Mouse (Mus musculus) brain, embryonic 14.5 days (tissue): ENCODE data around the gene Uqcrq. TPM values are rescaled to one million over a fixed set of nuclear protein-coding genes. Genes with fewer than 3 reads are reported as not detected.

Experiments used
- DNase-seq: peaks from one replicate; pipeline ENCODE4 v3.0.0-alpha.2; 2011; ENCODE audit warnings: low read depth
- CTCF ChIP-seq: fragments of 200-500 bp; IDR thresholded peaks from 2 replicates; pipeline ENCODE4 v1.5.1; 2012; ENCODE audit warnings: inconsistent platforms, mild to moderate bottlenecking, moderate library complexity, borderline replicate concordance; ENCODE audit not compliant: insufficient read depth, insufficient read length; ENCODE audit errors: extremely low read depth
- POLR2A ChIP-seq: fragments of 200-500 bp; IDR thresholded peaks from 2 replicates; pipeline ENCODE4 v1.6.1; 2012; ENCODE audit warnings: mild to moderate bottlenecking, inconsistent platforms, borderline replicate concordance; ENCODE audit not compliant: poor library complexity, insufficient read depth, insufficient read length, severe bottlenecking; ENCODE audit errors: extremely low read depth
- polyA plus RNA-seq: library from polyadenylated mRNA; depleted of rRNA; stranded (reverse); fragments of >200 nt; gene quantifications from 2 replicates; pipeline ENCODE4 v1.2.3, GENCODE M21; 2012

Uqcrq gene
- polyA plus RNA-seq, 1 experiment: 217 TPM

DNA sequence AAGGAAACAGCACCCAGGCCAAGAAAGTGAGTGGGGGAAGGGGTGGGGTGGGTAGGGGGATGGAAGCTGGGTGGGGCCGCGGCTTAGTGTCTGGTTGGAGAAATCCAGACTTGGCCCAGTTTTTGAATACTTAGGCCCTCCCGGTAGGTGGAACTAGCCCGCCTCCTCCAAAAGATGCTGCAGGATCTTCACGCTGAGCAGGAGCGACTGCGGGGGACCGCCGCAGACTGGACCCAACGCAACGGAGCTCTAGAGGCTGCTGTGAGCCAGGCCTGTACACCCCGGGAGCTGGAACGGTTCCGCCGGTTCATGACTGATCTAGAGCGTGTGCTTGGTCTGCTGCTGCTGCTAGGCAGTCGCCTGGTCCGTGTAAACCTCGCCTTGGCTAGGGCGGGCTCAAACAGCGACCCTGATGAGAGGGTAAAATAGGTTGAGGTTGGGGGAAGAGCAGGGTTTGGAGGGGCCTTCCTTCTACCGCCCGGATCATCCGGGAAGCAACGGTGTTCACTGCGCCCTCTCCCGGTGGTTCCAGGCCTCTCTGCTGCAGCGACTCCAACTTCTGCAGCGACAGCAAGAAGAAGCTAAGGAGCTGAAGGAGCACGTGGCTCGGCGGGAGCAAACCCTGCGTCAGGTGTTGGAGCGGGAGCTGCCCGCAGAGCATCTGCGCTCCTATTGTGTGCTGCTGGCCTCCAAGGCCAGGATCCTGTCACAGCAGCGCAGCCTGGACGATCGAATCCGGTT lies 35.8 kb upstream of the Uqcrq start:
- TF ChIP-seq CTCF (peak; percentile 89), POLR2A (no peak)
- DNase-seq: peak; percentile 87

DNA sequence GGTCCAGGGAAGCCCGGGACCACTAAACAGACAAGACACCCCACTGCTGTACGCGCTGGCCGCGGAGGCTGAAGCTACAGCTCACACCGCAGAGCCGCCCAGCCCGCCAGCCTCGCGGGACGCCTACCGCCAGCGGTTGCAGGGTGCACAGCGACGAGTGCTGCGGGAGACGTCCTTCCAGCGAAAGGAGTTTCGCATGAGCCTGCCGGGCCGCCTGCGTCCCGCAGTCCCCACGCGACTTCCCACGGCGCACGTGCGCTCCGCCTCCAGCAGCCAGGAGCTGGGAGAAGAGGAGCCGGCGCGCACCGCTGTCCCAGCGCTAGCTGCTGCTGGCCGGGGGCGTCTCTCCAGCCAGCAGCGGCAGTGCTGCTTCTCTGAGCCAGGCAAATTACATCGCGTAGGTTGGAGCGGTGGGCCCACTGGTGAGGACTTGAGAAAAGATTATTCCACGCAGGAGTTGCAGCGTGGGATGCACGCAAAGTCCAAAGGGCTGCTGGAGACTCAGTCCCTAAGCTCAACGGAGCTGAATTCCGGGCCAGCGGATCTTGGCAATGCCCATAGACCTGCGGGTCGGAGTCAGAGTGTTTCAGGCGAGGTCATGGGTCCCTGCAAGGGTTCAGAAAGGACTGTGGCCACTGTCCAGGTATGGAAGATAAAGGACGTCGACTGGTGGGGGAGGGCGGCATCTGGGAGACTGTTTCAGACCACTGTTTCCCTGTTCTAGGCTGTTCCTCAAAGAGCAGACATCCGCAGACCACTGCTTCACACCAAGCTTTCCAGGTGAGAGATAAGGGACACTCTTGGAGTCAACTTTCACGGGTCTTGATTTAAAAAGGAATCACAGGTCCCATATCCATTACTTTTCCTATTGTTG lies 33.2 kb upstream of the Uqcrq start:
- TF ChIP-seq POLR2A (no peak), CTCF (no peak)
- DNase-seq: peak; percentile 51

DNA sequence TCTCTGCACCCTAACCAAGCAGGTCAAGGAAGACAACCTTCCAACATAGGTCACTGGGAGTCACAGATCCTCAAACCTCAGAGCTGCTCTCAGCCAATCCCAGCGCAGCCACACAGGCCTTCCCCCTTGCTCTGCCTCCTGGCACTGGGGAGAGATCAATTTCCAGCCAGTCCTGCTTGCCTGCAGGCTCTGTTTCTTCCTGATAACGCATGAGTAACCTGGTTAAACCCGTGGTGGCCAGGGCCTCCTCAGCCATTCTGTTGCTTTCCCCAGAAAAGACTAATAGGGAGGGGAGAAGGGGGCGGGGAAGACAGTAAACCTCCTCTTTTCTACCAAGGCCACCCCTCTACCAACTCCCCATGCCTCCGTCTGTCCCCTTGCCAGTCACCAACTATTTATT lies 31.1 kb upstream of the Uqcrq start:
- no peak for TF ChIP-seq POLR2A
- no peak for TF ChIP-seq CTCF
- no peak for DNase-seq

DNA sequence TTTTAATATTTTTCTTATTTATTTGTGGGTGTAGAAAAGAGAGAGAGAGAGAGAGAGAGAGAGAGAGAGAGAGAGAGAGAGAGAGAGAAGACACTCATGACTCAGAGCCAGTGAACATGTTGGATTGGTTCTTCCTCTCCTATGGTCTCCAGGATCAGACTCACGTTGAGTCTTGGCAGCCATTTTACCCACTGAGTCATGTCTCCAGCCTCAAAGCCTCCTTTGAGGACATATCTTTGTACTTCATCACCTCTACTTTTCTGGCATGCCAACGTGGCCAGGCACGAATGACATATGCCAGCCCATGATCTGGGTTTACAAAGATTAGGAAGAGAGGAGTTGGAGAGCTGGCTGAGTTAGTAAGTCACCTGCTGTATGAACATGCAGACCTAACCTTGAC lies 29.6 kb upstream of the Uqcrq start:
- no peak for TF ChIP-seq POLR2A
- TF ChIP-seq CTCF: no peak
- DNase-seq: no peak

DNA sequence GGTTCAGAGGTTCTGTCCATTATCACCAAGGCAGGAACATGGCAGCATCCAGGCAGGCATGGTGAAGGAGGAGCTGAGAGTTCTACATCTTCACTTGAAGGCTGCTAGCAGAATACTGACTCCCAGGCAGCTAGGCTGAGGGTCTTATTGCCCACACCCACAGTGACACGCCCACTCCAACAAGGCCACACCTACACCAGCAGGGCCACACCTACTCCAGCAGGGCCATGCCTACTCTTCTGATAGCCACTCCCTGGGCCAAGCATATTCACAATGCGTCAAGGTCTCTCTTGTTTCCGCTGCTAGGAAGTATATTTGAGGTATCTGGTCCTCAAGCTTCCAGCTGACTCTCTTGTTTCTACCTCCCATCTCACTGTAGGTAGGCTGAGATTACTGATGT lies 28.4 kb upstream of the Uqcrq start:
- TF ChIP-seq CTCF: no peak
- TF ChIP-seq POLR2A: no peak

DNA sequence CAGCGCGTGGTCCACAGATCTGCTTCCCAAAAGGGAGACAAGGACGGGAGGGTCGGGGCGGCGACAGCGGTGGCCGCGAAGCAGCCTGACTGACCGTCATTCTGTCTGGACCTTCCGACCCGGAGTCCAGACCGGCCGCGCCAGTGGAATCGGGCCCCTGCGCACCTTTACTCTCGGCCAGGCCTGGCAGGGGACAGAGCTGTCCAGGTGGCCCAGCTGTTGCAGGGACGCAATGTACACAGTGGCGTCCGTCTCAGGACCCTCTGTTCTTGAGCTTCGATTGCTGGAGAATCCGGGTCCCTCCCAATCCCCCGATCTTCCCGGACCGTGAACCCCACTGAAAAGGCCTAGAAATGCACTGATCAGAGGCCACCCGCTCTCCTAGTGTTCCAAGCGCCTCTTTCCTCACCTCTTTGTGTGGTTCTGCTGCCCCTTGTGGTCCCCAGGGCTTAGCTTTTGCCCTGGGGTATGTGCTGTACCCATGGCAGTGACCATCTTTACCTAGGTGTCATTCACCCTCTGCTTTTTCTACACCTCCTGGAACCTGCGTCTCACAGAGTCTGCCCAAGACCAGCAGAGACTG lies 26.8 kb upstream of the Uqcrq start:
- DNase-seq: no peak
- TF ChIP-seq CTCF (0 out of 2 replicates have a peak, but pooled peaks have one; percentile 0), POLR2A (no peak)

More for the DNA sequence above, 28.4 kb upstream of the Uqcrq start:
- no peak for DNase-seq

DNA sequence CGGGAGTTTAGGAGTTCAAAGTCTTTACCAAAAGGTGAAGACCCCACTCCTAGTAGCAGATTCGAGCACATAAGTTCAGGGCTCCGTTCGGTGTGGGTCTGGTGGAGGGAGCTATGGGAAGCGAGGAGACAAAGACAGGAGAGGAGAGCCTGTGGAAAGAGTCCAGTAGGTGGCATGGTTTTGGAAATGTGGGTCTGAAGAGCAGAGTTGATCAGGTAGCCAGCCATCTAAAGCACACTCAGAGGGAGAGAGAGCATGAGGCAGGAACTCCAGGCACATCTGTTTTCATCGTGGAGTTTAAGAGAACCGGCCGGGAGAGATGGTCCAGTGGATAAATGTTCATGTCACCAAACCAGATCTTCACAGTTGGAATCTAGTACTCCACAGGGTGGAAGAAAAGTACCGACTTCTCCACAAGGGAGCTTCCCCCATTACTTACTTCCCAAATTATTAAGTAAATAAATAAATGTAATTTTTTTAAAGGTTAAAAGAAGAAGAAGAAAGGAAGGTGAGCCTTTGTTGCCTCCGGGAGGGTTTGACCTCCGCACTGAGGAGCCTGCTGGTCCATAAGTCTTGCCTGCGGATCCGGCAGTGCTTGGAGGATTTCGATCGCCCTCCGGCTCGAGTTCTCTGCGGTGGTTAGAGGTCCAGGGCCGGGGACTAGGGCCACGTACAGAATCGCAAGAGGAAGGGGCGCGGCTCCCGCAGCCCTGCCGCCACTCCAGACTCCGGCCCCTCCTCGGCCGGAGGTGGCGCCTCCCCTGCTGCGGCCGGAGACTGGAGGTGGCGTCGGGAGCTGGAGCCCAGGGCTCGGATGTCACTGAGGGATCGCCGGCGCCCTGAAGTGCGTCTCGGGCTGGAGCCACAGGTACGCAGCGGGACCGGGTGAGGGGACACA lies 26.1 kb upstream of the Uqcrq start, which contains the start of the genes Gm10447 and Shroom1:
TSS of gene Gm10447 (minus strand) at position 637 of the 898 bp plus-strand sequence.
TSS of gene Shroom1 (plus strand) at position 732 of the 898 bp plus-strand sequence.
- peak; percentile 31; the same call in 1 of the 2 replicates for TF ChIP-seq CTCF
- no peak for TF ChIP-seq POLR2A
- peak; percentile 49 for DNase-seq

DNA sequence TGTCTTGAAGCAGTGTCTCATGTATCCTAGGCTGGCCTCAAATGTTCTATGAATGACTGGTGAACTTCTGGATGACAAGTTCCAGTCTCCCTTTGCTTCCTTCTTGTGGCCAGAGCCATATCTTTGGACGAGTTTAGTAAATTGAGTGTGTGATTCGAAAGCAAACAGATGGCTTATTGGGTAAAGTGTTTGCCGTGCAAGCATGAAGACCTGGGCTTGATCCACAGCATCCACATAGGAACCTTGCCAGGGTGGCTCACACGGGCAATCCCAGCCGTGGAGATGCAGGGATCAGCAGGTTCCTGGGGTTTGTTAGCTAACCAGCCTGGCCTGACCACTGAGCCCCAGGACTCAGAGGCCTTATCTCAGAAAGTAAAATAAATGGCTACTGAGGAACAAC lies 22.4 kb upstream of the Uqcrq start:
- no peak for DNase-seq
- no peak for TF ChIP-seq CTCF
- no peak for TF ChIP-seq POLR2A

DNA sequence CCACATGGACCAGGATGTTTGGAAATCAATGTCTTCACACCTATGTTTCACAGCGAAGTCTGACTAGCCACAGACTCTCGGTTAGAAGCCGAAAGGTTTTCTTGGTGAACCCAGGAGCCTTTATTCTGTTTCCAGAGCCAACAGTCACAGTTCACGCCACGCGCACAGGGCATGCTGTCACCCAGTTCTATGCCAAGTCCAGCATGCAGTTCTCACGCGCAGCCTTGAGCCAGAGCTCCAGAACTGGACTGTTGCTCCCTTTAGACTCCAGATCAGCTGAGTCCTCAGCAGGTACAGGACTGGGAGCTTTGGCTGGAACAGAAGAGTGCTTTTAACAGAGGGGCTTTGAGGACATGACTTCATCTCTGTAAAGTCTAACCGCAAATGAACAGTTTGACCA lies 21.8 kb upstream of the Uqcrq start:
- no peak for DNase-seq
- TF ChIP-seq POLR2A (no peak), CTCF (no peak)

DNA sequence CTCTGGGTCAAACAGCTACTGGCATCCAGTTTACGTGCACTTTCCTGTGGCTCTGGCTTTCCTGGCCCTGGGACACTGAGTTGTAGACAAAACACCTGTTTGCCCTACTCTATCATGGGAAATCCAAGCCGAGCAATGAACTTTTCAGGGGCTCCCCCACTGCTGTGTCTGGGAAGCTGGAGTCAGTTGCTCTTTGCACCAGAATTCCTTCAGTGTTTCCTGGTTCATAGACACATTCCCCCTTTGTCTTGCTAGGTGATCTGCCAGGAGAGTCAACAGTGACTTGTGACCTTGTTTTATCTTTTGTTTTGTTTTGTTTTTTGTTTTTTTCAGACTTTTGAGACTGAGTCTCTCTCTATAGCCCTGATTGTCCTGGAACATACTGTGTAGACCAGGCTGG lies 20.7 kb upstream of the Uqcrq start:
- DNase-seq: no peak
- TF ChIP-seq POLR2A: no peak
- no peak for TF ChIP-seq CTCF
